9 mouse cellular contexts compared by ENCODE assay signal in the genomic region with DNA sequence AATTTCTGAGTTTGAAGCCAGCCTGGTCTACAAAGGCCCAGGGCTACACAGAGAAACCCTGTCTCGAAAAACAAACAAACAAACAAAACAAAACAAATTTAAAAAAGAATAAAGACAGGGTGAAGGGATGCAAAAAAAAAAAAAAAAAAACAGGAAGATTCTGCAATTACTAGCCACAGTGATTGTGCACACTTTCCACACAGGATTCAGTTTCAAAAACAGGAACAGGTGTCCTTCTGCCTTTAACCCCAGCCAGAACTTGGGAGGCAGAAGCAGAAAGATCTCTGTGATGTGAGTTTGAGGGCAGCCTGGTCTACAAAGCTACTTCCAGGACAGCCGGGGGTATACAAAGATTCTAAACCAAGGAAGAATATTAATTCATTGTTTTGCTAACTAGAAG. TPM values are rescaled to one million over a fixed set of nuclear protein-coding genes. Genes with fewer than 3 reads are reported as not detected.
DNase-seq lines count a peak whose midpoint lies in the region; ATAC-seq and TF ChIP-seq lines count a peak whose summit lies in the region.
"Had no signal": no experiment of that assay in that cellular context is flagged by ENCODE, and none has a peak within 500 bp of the region (broad histone marks: within the 10 kb centered on the region; RNA-seq: fewer than 3 reads in every experiment).

No protein-coding gene starts in this region.

- no peak for TF ChIP-seq CTCF in layer of hippocampus, adult 2 months (conservative IDR thresholded peaks at IDR 0.05)
- TF ChIP-seq CTCF in intestine, postnatal 0 days (IDR thresholded peaks at IDR 0.05; ENCODE audit: low read depth) = no peak

- H3K4me1 ChIP-seq in embryonic facial prominence, embryonic 13.5 days = peaks cover 24% of the 10 kb centered on the region
- H3K4me1 ChIP-seq in intestine, postnatal 0 days (replicated peaks; ENCODE audit: control insufficient read depth, insufficient read depth, low read length) = 0 out of 2 replicates have a peak, but pooled peaks cover 7% of the 10 kb centered on the region
- peaks cover 23% of the 10 kb centered on the region for H3K4me1 ChIP-seq in neural tube, embryonic 12.5 days

- 69% methylated on average over 2 of the region's 2 CpGs for WGBS in embryonic facial prominence, embryonic 13.5 days
- 61% methylated on average over 2 of the region's 2 CpGs for WGBS in intestine, postnatal 0 days
- WGBS in neural tube, embryonic 12.5 days = 77% methylated on average over 2 of the region's 2 CpGs

- H3K4me3 ChIP-seq in layer of hippocampus, adult 2 months = peak overlapping the region; percentile 98
- peak overlapping the region; percentile 81 for H3K4me3 ChIP-seq in embryonic facial prominence, embryonic 13.5 days
- peak overlapping the region; percentile 80 for H3K4me3 ChIP-seq in intestine, postnatal 0 days (ENCODE audit: low read depth, low read length)
- H3K4me3 ChIP-seq in neural tube, embryonic 12.5 days = peak overlapping the region; percentile 75

- peaks cover 12% of the 10 kb centered on the region for H3K36me3 ChIP-seq in embryonic facial prominence, embryonic 13.5 days
- no peaks in the 10 kb centered on the region for H3K36me3 ChIP-seq in intestine, postnatal 0 days (ENCODE audit: control insufficient read depth, insufficient read depth)
- H3K36me3 ChIP-seq in neural tube, embryonic 12.5 days = no peaks in the 10 kb centered on the region

- no peaks in the 10 kb centered on the region for H3K27me3 ChIP-seq in embryonic facial prominence, embryonic 13.5 days
- H3K27me3 ChIP-seq in intestine, postnatal 0 days (replicated peaks; ENCODE audit: control insufficient read depth, insufficient read depth, low read length) = no peaks in the 10 kb centered on the region
- H3K27me3 ChIP-seq in neural tube, embryonic 12.5 days (replicated peaks) = no peaks in the 10 kb centered on the region

- peak overlapping the region; percentile 76 for H3K9ac ChIP-seq in embryonic facial prominence, embryonic 13.5 days
- peak overlapping the region; percentile 83 for H3K9ac ChIP-seq in intestine, postnatal 0 days (ENCODE audit: low read depth, low read length)
- H3K9ac ChIP-seq in neural tube, embryonic 12.5 days = peak overlapping the region; percentile 52

- DNase-seq in layer of hippocampus, adult 2 months (ENCODE audit: low spot score in 2 of 2) = no peak
- DNase-seq in layer of hippocampus, adult 11-12 months (ENCODE audit: low spot score) = no peak
- no peak for DNase-seq in right cerebral cortex, adult 2 months (ENCODE audit: low spot score in 2 of 2)
- no peak for DNase-seq in ovary, postnatal 14 days (ENCODE audit: low spot score)
- DNase-seq: right cerebral cortex, postnatal 4 days had no signal

- peak overlapping the region; percentile 96 for H3K27ac ChIP-seq in layer of hippocampus, adult 2 months
- H3K27ac ChIP-seq in embryonic facial prominence, embryonic 13.5 days = peak overlapping the region; percentile 87; the same call in 1 of the 2 replicates
- H3K27ac ChIP-seq in intestine, postnatal 0 days (ENCODE audit: low read depth, low read length) = peak overlapping the region; percentile 86
- H3K27ac ChIP-seq in neural tube, embryonic 12.5 days = peak overlapping the region; percentile 48; the same call in 1 of the 2 replicates

- H3K9me3 ChIP-seq in embryonic facial prominence, embryonic 13.5 days = no peaks in the 10 kb centered on the region
- H3K9me3 ChIP-seq in intestine, postnatal 0 days (ENCODE audit: control insufficient read depth) = no peaks in the 10 kb centered on the region
- H3K9me3 ChIP-seq in neural tube, embryonic 12.5 days = no peaks in the 10 kb centered on the region

- H3K4me2 ChIP-seq in embryonic facial prominence, embryonic 13.5 days = peak overlapping the region; percentile 84
- peak overlapping the region; percentile 95 for H3K4me2 ChIP-seq in intestine, postnatal 0 days (replicated peaks; ENCODE audit: low read depth)
- H3K4me2 ChIP-seq in neural tube, embryonic 12.5 days (replicated peaks) = peak overlapping the region; percentile 97

- ATAC-seq in embryonic facial prominence, embryonic 13.5 days (ENCODE audit: insufficient number of reproducible peaks, insufficient read depth, low FRiP score, low TSS enrichment, low read depth) = no peak
- no peak for ATAC-seq in intestine, postnatal 0 days
- ATAC-seq in neural tube, embryonic 12.5 days (ENCODE audit: low FRiP score, low read depth) = no peak
- ATAC-seq in activated CD4-positive, CD25-positive, alpha-beta regulatory T cell, adult 4 months = no peak

RNA-seq across cellular contexts. Expression of a gene that starts 1.3 kb away (rescaled TPM):
- total RNA-seq in layer of hippocampus, adult 2 months (2021) = 10 to 100 TPM; 26.6 to 30.8 TPM
- 8.9 and 10.3 TPM in 2 replicates for polyA plus RNA-seq in embryonic facial prominence, embryonic 13.5 days (2015; fragmentation: Nextera tagmentation; extraction: Ambion mirVana)
- 13.4 and 13.8 TPM in 2 replicates for polyA plus RNA-seq in intestine, postnatal 0 days (2015; fragmentation: Nextera tagmentation; extraction: Ambion mirVana)
- polyA plus RNA-seq in neural tube, embryonic 12.5 days (2016; fragmentation: Nextera tagmentation; extraction: Ambion mirVana) = 17.9 and 18.9 TPM in 2 replicates
- polyA plus RNA-seq in activated CD4-positive, CD25-positive, alpha-beta regulatory T cell, adult 4 months (2017; shearing (Covaris generic)) = 1 to 10 TPM; 2.1 to 2.4 TPM

RNA-seq across cellular contexts. Expression of a gene that starts 12.3 kb away (rescaled TPM):
- total RNA-seq in layer of hippocampus, adult 2 months (2021) = 10 to 100 TPM; 20.3 to 21.6 TPM
- 47.2 and 48.2 TPM in 2 replicates for polyA plus RNA-seq in embryonic facial prominence, embryonic 13.5 days (2015; fragmentation: Nextera tagmentation; extraction: Ambion mirVana)
- 14.5 TPM in 2 replicates for polyA plus RNA-seq in intestine, postnatal 0 days (2015; fragmentation: Nextera tagmentation; extraction: Ambion mirVana)
- polyA plus RNA-seq in neural tube, embryonic 12.5 days (2016; fragmentation: Nextera tagmentation; extraction: Ambion mirVana) = 36.1 and 39.8 TPM in 2 replicates
- 1 to 10 TPM; 4.4 to 7.1 TPM for polyA plus RNA-seq in activated CD4-positive, CD25-positive, alpha-beta regulatory T cell, adult 4 months (2017; shearing (Covaris generic))

RNA-seq across cellular contexts. Expression of a gene that starts 12.8 kb away (rescaled TPM):
- total RNA-seq in layer of hippocampus, adult 2 months (2021) = under 1 TPM; 0.54 to 0.79 TPM
- 152 and 153 TPM in 2 replicates for polyA plus RNA-seq in embryonic facial prominence, embryonic 13.5 days (2015; fragmentation: Nextera tagmentation; extraction: Ambion mirVana)
- polyA plus RNA-seq in intestine, postnatal 0 days (2015; fragmentation: Nextera tagmentation; extraction: Ambion mirVana) = 24.3 and 26.2 TPM in 2 replicates
- 95.5 and 98.4 TPM in 2 replicates for polyA plus RNA-seq in neural tube, embryonic 12.5 days (2016; fragmentation: Nextera tagmentation; extraction: Ambion mirVana)
- polyA plus RNA-seq in activated CD4-positive, CD25-positive, alpha-beta regulatory T cell, adult 4 months (2017; shearing (Covaris generic)) = 10 to 100 TPM; 24.3 to 33.5 TPM

RNA-seq across cellular contexts. Expression of a gene that starts 30.0 kb away (rescaled TPM):
- total RNA-seq in layer of hippocampus, adult 2 months (2021) = 1,000 to 10,000 TPM in 1 of 2 experiments, 100 to 1,000 TPM in 1; 988 to 1,016 TPM
- 91.5 and 101 TPM in 2 replicates for polyA plus RNA-seq in embryonic facial prominence, embryonic 13.5 days (2015; fragmentation: Nextera tagmentation; extraction: Ambion mirVana)
- 45.3 and 50.3 TPM in 2 replicates for polyA plus RNA-seq in intestine, postnatal 0 days (2015; fragmentation: Nextera tagmentation; extraction: Ambion mirVana)
- polyA plus RNA-seq in neural tube, embryonic 12.5 days (2016; fragmentation: Nextera tagmentation; extraction: Ambion mirVana) = 149 and 174 TPM in 2 replicates
- polyA plus RNA-seq in activated CD4-positive, CD25-positive, alpha-beta regulatory T cell, adult 4 months (2017; shearing (Covaris generic)) = 10 to 100 TPM; 27.6 to 27.9 TPM

RNA-seq across cellular contexts. Expression of a gene that starts 36.8 kb away (rescaled TPM):
- 10 to 100 TPM; 83.4 to 95.2 TPM for total RNA-seq in layer of hippocampus, adult 2 months (2021)
- polyA plus RNA-seq in embryonic facial prominence, embryonic 13.5 days (2015; fragmentation: Nextera tagmentation; extraction: Ambion mirVana) = 11.1 and 11.5 TPM in 2 replicates
- 7.2 and 11.3 TPM in 2 replicates for polyA plus RNA-seq in intestine, postnatal 0 days (2015; fragmentation: Nextera tagmentation; extraction: Ambion mirVana)
- polyA plus RNA-seq in neural tube, embryonic 12.5 days (2016; fragmentation: Nextera tagmentation; extraction: Ambion mirVana) = 7.4 and 9.0 TPM in 2 replicates
- 1 to 10 TPM; 4.5 to 6.7 TPM for polyA plus RNA-seq in activated CD4-positive, CD25-positive, alpha-beta regulatory T cell, adult 4 months (2017; shearing (Covaris generic))
